Mouse (Mus musculus) heart, embryonic 14.5 days (tissue): Measurements from ENCODE around the gene Smim6. TPM values are rescaled to one million over a fixed set of nuclear protein-coding genes. Genes with fewer than 3 reads are reported as not detected.

Source experiments
- ATAC-seq: fragments of 200-750 bp; cut with Nextera tagmentation; 2 replicates; pipeline ENCODE4 v1.8.0; 2017; ENCODE audit warnings: low read depth, moderate TSS enrichment; ENCODE audit not compliant: insufficient number of reproducible peaks, insufficient read depth, low FRiP score
- H3K27ac ChIP-seq, 2 experiments: fragments of 200-500 bp in 1 of 2; fragments of 300-500 bp in 1 of 2; sonication (generic) in 1 of 2; replicated peaks in 1 of 2; 2 replicates each; pipeline ENCODE4 v1.5.1; 2012 to 2014; ENCODE audit warnings: low read depth in 2 of 2, low read length in 2 of 2, control low read depth in 1 of 2, mild to moderate bottlenecking in 1 of 2, mixed read lengths in 1 of 2; ENCODE audit not compliant: control insufficient read depth in 1 of 2, insufficient read depth in 1 of 2
- H3K27me3 ChIP-seq: fragments of 300-500 bp; sonication (generic); 2 replicates; pipeline ENCODE4 v1.6.1; 2014; ENCODE audit warnings: mild to moderate bottlenecking, low read length, control low read depth; ENCODE audit not compliant: control insufficient read depth, insufficient read depth
- H3K36me3 ChIP-seq: fragments of 300-500 bp; sonication (generic); 2 replicates; pipeline ENCODE4 v1.6.1; 2014; ENCODE audit warnings: mild to moderate bottlenecking, control low read depth, low read length, mixed read lengths; ENCODE audit not compliant: control insufficient read depth, insufficient read depth
- H3K4me1 ChIP-seq, 2 experiments: fragments of 200-500 bp in 1 of 2; fragments of 300-500 bp in 1 of 2; sonication (generic) in 1 of 2; 2 replicates each; pipeline ENCODE4 v1.6.1; 2012 to 2014; ENCODE audit warnings: low read length in 2 of 2, control low read depth in 1 of 2, mixed read lengths in 1 of 2; ENCODE audit not compliant: control insufficient read depth in 2 of 2, insufficient read depth in 2 of 2
- H3K4me2 ChIP-seq: fragments of 300-500 bp; sonication (generic); 2 replicates; pipeline ENCODE4 v1.6.1; 2014; ENCODE audit warnings: mild to moderate bottlenecking, low read length
- H3K4me3 ChIP-seq, 2 experiments: fragments of 200-500 bp in 1 of 2; fragments of 300-500 bp in 1 of 2; sonication (generic) in 1 of 2; 2 replicates each; pipeline ENCODE4 v1.5.1; 2012 to 2014; ENCODE audit warnings: low read length in 2 of 2, mild to moderate bottlenecking in 2 of 2, control low read depth in 1 of 2, low read depth in 1 of 2, moderate library complexity in 1 of 2; ENCODE audit not compliant: control insufficient read depth in 1 of 2, insufficient read depth in 1 of 2
- H3K9ac ChIP-seq: fragments of 300-500 bp; sonication (generic); 2 replicates; pipeline ENCODE4 v1.6.1; 2014; ENCODE audit warnings: mild to moderate bottlenecking, low read length
- H3K9me3 ChIP-seq: fragments of 300-500 bp; sonication (generic); 2 replicates; pipeline ENCODE4 v1.6.1; 2016; ENCODE audit warnings: low read length, control low read depth; ENCODE audit not compliant: control insufficient read depth
- WGBS: fragments of 180-500 bp; shearing (Covaris S2); extraction: QIAGEN DNeasy Blood & Tissue Kit; methylation state at CpG from one replicate; pipeline ENCODE4 v1.1.7; 2014; 5-methylcytosine and 5-hydroxymethylcytosine counted together
- polyA plus RNA-seq: library from polyadenylated mRNA; unstranded; fragments of >200 nt; fragmentation: Nextera tagmentation; extraction: Ambion mirVana; gene quantifications from 2 replicates; pipeline ENCODE4 v1.2.1, GENCODE M21; 2014

Smim6 gene
- polyA plus RNA-seq, 1 experiment from 2014 or later = 2.1 TPM

GRCm38 (mm10) chr11:115957971-115958370 is 46.2 kb downstream of the Smim6 start:
- H3K27me3 ChIP-seq = no peaks in the 10 kb centered on the region
- no peak overlapping the region for H3K4me3 ChIP-seq
- peaks cover 78% of the 10 kb centered on the region for H3K36me3 ChIP-seq
- 74% methylated on average over 7 of the region's 7 CpGs for WGBS
- no peak overlapping the region for H3K9ac ChIP-seq
- no peak overlapping the region for H3K4me2 ChIP-seq
- no peak overlapping the region; a peak in 1 of 4 replicates for H3K27ac ChIP-seq
- H3K4me1 ChIP-seq = peaks cover 0 to 2% of the 10 kb centered on the region in 2 experiments; a peak in 1 of 4 replicates
- ATAC-seq = no peak
- no peaks in the 10 kb centered on the region for H3K9me3 ChIP-seq

DNA sequence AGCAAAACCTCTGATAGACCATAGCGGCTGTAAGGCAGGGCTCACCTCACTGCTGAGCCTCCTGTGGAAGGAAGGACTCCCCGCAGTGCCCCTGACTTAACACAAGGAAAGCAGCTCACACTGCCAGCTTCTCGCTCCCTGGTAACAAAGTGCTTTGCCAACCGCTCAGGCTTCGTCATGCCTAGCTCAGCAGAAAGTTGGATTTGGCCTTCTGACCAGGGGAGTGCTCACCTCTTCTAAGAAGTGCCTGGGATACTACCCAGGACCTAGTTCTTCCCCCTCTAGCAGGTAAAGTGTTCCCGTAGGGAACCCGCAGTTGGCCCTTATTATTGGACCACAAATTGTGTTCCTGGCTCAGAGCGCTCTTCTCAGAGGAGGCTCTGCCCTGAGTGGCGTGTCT is 47.2 kb downstream of the Smim6 start:
- no peak for ATAC-seq
- Histone ChIP-seq H3K9me3 (no peaks in the 10 kb centered on the region), H3K4me2 (no peak overlapping the region), H3K36me3 (peaks cover 78% of the 10 kb centered on the region), H3K27me3 (no peaks in the 10 kb centered on the region), H3K9ac (no peak overlapping the region), H3K4me3 (no peak overlapping the region), H3K4me1 (peaks cover 0 to 2% of the 10 kb centered on the region in 2 experiments; a peak in 1 of 4 replicates), H3K27ac (no peak overlapping the region)
- 97% methylated on average over 9 of the region's 9 CpGs for WGBS

GRCm38 (mm10) chr11:115962651-115963412 is 51.0 kb downstream of the Smim6 start:
- Histone ChIP-seq H3K9ac (no peak overlapping the region), H3K4me1 (peaks cover 2 to 10% of the 10 kb centered on the region in 2 experiments; a peak in 3 of 4 replicates), H3K27ac (no peak overlapping the region), H3K4me2 (no peak overlapping the region), H3K36me3 (peaks cover 84% of the 10 kb centered on the region), H3K27me3 (no peaks in the 10 kb centered on the region), H3K4me3 (no peak overlapping the region), H3K9me3 (no peaks in the 10 kb centered on the region)
- ATAC-seq = no peak
- WGBS = 91% methylated on average over 9 of the region's 9 CpGs

Other genes with a start within 250 kb of the Smim6 start
- 59.4 and 63.9 TPM in 2 replicates for gene Grb2, start 203.4 kb upstream of the Smim6 start, polyA plus RNA-seq
- 27.1 and 28.7 TPM in 2 replicates for gene Tmem94, start 146.6 kb upstream of the Smim6 start, polyA plus RNA-seq
- gene Caskin2, start 98.4 kb upstream of the Smim6 start, polyA plus RNA-seq = 21.0 and 21.1 TPM in 2 replicates
- 18.9 and 24.2 TPM in 2 replicates for gene Tsen54, start 97.3 kb upstream of the Smim6 start, polyA plus RNA-seq
- 14.5 and 15.5 TPM in 2 replicates for gene Llgl2, start 88.0 kb upstream of the Smim6 start, polyA plus RNA-seq
- gene Myo15b, start 53.6 kb upstream of the Smim6 start, polyA plus RNA-seq = 0.09 and 0.22 TPM in 2 replicates
- 48.5 and 51.5 TPM in 2 replicates for gene Smim5, start 12.1 kb upstream of the Smim6 start, polyA plus RNA-seq
- 20.1 and 22.9 TPM in 2 replicates for gene Sap30bp, start 21.3 kb downstream of the Smim6 start, polyA plus RNA-seq
- 8.2 and 9.6 TPM in 2 replicates for gene Recql5, start 21.5 kb downstream of the Smim6 start, polyA plus RNA-seq
- 0.84 and 0.93 TPM in 2 replicates for gene Itgb4, start 62.7 kb downstream of the Smim6 start, polyA plus RNA-seq
- gene Galk1, start 100.7 kb downstream of the Smim6 start, polyA plus RNA-seq = 126 and 128 TPM in 2 replicates
- 649 and 684 TPM in 2 replicates for gene H3f3b, start 115.9 kb downstream of the Smim6 start, polyA plus RNA-seq
- 19.3 and 20.9 TPM in 2 replicates for gene Unk, start 118.3 kb downstream of the Smim6 start, polyA plus RNA-seq
- gene Unc13d, start 165.9 kb downstream of the Smim6 start, polyA plus RNA-seq = 0.66 and 0.69 TPM in 2 replicates
- gene Wbp2, start 175.0 kb downstream of the Smim6 start, polyA plus RNA-seq = 139 and 141 TPM in 2 replicates
- 63.3 and 66.1 TPM in 2 replicates for gene Trim47, start 215.2 kb downstream of the Smim6 start, polyA plus RNA-seq
- 3.8 and 4.8 TPM in 2 replicates for gene Trim65, start 219.1 kb downstream of the Smim6 start, polyA plus RNA-seq
- gene Mrpl38, start 226.9 kb downstream of the Smim6 start, polyA plus RNA-seq = 92.3 and 96.6 TPM in 2 replicates